Mouse (Mus musculus) heart, postnatal 36 days (tissue): ENCODE data around the gene Rps5. TPM values are rescaled to one million over a fixed set of nuclear protein-coding genes. Genes with fewer than 3 reads are reported as not detected.

Experiments
- total RNA-seq, 2 experiments: library from RNA; stranded (reverse); gene quantifications; 2 replicates each; pipeline ENCODE4 v1.2.3; 2021

Gene Rps5
- total RNA-seq, 2 experiments from 2014 or later = 550 to 562 TPM

Other genes starting within 250 kb of the Rps5 start
- gene Vmn2r55, start 237.3 kb upstream of the Rps5 start, total RNA-seq = not detected
- gene Vmn2r56, start 187.3 kb upstream of the Rps5 start, total RNA-seq = not detected
- gene Zscan18, start 118.7 kb upstream of the Rps5 start, total RNA-seq = 1 to 10 TPM in 1 of 2 experiments, under 1 TPM in 1; 0.80 to 1.3 TPM
- gene Zfp329, start 103.4 kb upstream of the Rps5 start, total RNA-seq = 1 to 10 TPM; 4.6 to 5.1 TPM
- gene Zfp110, start 87.5 kb upstream of the Rps5 start, total RNA-seq = 10 to 100 TPM; 15.4 to 21.5 TPM
- gene Zfp128, start 41.1 kb upstream of the Rps5 start, total RNA-seq = 1 to 10 TPM; 3.0 to 3.6 TPM
- gene Zscan22, start 24.5 kb upstream of the Rps5 start, total RNA-seq = 1 to 10 TPM; 4.4 to 4.9 TPM
- under 1 TPM; 0.25 to 0.38 TPM for gene Rnf225, start 5.1 kb downstream of the Rps5 start, total RNA-seq
- gene Zfp324, start 43.5 kb downstream of the Rps5 start, total RNA-seq = 1 to 10 TPM; 2.8 to 3.7 TPM
- gene Zfp446, start 55.6 kb downstream of the Rps5 start, total RNA-seq = 1 to 10 TPM; 2.5 to 2.9 TPM
- gene Slc27a5, start 75.9 kb downstream of the Rps5 start, total RNA-seq = not detected
- gene Trim28, start 76.8 kb downstream of the Rps5 start, total RNA-seq = 10 to 100 TPM; 83.3 to 95.8 TPM
- gene Zbtb45, start 87.7 kb downstream of the Rps5 start, total RNA-seq = 1 to 10 TPM; 7.9 to 8.8 TPM
- 100 to 1,000 TPM; 124 to 136 TPM for gene Chmp2a, start 112.5 kb downstream of the Rps5 start, total RNA-seq
- 100 to 1,000 TPM; 198 to 199 TPM for gene Ube2m, start 116.0 kb downstream of the Rps5 start, total RNA-seq
- gene Mzf1, start 132.5 kb downstream of the Rps5 start, total RNA-seq = under 1 TPM; 0.47 to 0.60 TPM
- gene Vmn1r85, start 172.9 kb downstream of the Rps5 start, total RNA-seq = not detected
- not detected for gene Vmn1r86, start 197.6 kb downstream of the Rps5 start, total RNA-seq
- not detected for gene Vmn1r87, start 217.9 kb downstream of the Rps5 start, total RNA-seq
- under 1 TPM in 1 of 2 experiments, not detected in 1; 0.06 TPM for gene Vmn1r88, start 237.3 kb downstream of the Rps5 start, total RNA-seq